Mouse (Mus musculus): ENCODE measurements around the gene Stk11.
A peak's percentile ranks its signal among the peaks of the same experiment; 100 is the strongest.

Stk11 gene

DNA sequence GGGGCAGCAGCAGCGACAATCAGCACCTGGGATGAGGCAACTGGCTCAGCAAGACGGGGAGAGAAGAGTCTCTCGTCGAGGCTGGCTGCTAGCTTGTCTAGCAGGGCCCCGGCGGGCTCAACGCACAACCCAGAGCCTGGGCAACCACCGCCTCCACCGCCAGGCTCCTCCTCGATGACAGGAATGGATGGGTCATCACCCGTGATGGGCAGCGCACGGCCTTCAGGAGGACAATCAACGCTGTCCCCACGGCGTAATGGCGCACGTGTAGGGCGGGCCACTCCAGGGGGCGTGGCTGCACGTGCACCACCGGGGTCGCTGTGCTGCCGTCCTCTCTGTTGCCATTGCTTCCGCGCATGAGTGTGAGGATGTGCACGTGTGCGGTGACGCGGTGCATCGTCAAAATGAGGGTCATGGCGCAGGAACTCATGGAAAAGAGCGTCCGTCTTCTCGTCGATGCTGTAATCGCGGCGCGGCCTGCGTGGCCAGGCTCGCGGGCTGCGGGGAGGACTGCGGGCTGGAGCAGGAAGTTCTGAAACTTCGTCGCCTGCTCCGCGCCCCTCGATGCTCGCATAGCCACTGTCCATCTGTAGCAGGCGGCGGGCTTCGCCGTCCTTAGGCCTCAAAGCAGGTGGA lies 15.8 kb downstream of the Stk11 start:
- DNase-seq, result peak; percentile 52

GRCm38 (mm10) chr10:80131952-80132350 lies 16.3 kb downstream of the Stk11 start:
- peak; percentile 46 for DNase-seq

DNA sequence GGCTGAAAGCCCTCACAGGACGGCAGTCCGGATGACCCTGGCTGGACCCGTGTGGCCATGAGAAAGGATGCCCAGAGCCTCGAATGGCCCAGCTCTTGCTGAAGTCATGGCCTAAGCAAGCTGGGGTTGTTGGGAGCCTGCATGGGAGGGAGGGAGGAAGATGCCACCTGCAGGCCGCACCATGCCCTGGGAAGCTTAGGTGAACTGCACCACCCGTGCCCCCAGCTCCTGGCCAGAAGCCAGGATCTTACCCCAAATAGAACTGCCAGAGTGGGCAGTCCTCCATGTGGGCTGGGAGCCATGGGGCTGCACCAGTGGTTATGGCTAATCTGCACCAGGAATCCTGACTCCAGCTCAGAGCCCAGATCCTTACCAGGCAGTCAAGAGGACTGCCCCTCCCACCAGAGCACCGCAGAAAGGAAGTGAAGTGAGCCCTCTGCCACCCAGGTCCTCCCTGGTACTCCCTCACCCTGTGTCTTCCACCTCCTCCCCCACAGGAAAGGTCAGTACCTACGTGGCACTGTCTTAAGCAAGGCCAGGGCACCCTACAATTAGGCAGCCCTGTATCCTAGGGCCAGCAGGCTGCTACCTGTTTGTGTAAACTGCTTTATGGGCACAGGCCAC lies 17.7 kb downstream of the Stk11 start:
- DNase-seq, result peak; percentile 71

DNA sequence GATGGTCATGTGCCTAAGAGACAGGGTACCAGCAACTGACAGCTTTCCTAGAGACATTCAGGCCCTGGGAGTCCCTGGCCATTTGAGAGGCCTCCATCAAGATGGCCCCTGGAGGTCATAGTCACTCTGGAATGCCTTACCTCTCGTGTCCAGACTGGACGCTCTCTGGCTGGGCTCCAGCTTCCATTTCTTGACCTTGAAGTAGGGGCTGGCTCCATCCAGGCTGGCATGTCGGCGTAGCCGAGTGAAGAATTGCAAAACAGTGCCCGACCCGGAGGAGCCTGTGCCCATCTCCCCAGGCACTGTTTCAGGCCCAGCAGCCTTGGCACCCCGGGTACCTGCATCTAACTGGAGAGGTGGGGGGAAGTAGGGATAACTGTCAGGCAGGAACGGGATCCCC lies 18.8 kb downstream of the Stk11 start:
- DNase-seq, result peak; percentile 58

GRCm38 (mm10) chr10:80135161-80135560 lies 19.6 kb downstream of the Stk11 start:
- DNase-seq, result peak; percentile 62

DNA sequence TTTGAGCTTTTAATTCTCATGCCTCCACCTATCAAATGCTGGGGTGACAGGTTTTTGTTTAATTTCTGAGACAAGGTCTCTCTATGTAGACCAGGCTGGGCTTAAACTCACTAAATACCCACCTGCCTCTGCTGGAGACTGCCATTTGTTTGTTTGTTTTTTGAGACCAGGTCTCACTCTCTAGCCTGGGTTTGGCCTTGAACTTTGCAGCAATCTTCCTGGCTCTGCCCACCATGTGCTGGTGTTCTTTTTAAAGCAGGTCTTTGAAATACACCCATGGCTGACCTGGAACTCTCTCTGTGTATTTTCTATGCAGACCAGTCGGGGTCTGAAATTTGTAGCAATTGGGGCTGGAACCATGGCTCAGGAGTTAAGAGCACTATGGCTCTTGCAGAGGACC lies 20.0 kb downstream of the Stk11 start:
- DNase-seq, result no peak

- DNase-seq, result peak; percentile 52
These were observed 20.8 kb downstream of the Stk11 start for GRCm38 (mm10) chr10:80136179-80136951.

DNA sequence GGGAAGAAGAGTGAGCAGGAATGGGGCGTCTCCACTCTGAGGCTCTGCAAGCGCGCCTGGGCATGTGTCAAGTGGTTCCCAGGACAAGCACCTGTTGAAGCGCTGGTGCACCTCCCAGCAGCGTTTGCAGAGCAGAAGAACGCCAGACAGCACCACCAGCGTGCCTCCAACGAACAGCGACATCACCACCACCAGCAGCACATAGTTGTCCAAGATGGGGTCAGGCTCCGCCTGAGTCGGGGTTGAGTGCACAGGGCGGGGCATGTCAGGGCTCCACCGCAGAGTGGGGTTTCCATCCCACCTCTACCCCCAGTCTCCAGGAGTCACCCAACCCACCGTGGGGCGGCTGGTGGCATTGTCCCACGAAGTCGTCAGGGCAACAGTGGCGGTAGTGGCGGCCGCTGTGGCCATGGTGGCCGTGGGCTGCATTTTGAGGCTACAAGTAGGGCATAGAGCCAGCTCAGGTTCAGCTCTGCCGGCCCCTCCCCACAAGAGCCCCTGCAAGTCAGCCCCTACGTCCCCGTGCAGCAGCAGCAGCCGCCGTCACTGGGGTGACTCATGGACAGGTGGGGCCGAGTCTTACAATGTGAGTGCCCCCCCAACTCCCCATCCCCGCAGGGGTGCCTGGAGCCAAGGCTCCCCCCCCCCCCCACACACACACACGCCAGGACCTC lies 21.5 kb downstream of the Stk11 start:
- peak; percentile 79 for DNase-seq

- DNase-seq, result peak; percentile 79
These were observed 22.3 kb downstream of the Stk11 start for GRCm38 (mm10) chr10:80137626-80138552.

GRCm38 (mm10) chr10:80138553-80139438 lies 23.2 kb downstream of the Stk11 start, which contains the start of gene Atp5d:
TSS of gene Atp5d (plus strand) at chr10:80138632.
- DNase-seq, result peak; percentile 89

DNA sequence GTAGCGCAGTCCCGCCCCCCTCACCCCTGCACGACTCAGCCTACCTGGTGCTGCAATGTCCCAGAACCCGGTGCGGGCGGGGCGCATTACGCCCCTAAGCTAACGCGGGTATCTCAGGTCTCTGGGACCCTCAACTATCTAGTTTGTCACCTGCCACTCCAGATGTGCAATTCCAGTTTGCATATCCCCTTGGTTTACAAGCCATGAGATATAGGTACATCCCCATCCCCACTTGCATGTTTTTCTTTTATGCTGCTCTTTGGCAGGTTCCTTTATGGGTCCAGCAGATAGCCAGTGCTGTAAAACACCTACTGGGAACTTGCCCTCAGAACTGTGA lies 23.8 kb downstream of the Stk11 start:
- DNase-seq, result no peak

- DNase-seq, result peak; percentile 62
These were observed 24.5 kb downstream of the Stk11 start for GRCm38 (mm10) chr10:80139975-80140665.

GRCm38 (mm10) chr10:80140666-80141035 lies 25.0 kb downstream of the Stk11 start, which contains the start of gene Cbarp:
TSS of gene Cbarp (minus strand) at chr10:80140835.
- no peak for DNase-seq

- peak; percentile 99 for DNase-seq
These were observed 25.6 kb downstream of the Stk11 start for GRCm38 (mm10) chr10:80141243-80141642.

DNA sequence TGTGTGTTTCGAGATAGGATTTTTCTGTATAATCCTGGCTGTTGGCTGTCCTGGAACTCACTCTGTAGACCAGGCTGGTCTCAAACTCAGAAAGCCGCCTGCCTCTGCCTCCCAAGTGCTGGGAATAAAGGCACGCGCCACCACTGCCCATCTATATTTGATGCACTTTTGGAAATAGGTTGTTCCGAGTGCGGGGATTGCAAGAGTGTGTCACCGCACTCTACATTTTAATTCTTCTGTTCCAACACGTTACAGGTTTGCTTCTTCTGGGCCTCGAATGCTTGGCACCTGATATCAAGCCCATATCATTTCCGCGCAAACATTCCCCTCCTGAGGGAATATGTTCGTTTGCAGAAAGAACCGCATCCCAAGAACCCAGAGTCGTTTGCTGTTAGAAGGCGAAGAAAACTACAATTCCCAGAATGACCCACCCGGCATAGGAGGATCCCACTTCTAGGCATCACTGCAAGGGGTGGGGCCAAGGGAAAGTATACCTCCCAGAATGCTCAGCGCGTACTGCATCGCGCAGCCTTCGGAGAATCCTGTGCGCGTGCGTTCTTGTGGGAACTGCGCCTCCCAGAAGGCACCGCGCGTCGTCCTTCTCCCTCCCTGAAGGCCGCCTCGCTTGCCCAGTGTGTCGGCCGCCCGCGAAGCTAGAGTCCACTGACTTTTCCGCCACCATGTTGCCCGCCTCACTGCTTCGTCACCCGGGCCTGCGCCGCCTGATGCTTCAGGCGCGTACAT lies 26.4 kb downstream of the Stk11 start:
- DNase-seq, result peak; percentile 98

DNA sequence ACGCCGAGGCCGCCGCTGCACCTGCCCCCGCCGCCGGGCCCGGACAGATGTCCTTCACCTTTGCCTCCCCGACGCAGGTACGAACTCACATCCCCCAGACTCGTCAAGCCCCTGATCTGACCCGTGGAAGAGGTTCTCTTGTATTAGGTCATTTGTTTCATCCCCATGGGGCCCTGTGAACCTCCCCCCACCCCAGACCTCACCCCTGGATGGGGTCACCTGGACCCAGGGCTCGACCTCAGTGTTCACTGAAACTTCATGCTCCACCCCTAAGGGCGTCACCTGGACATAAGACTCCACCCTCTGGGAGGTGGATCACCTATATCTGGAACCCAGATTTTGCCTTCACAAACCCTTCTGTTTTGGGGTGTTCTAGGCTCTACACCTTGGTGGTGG lies 26.9 kb downstream of the Stk11 start:
- no peak for DNase-seq

DNA sequence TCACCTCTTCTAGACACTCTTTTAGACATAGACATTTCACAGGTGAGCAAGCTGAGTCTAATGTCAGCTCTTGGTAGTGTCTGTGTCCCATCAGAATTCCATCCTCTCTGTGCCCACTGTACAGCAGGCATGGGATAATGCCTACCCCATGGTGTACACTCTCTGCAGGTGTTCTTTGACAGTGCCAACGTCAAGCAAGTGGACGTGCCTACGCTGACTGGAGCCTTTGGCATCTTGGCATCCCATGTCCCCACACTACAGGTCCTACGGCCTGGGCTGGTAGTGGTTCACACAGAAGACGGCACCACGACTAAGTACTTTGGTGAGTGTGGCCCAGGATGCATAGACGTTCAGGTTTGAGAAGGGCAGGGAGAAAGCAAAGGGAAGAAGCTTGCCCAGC lies 28.1 kb downstream of the Stk11 start:
- DNase-seq, result peak; percentile 70

- DNase-seq, result peak; percentile 65
These were observed 28.6 kb downstream of the Stk11 start for GRCm38 (mm10) chr10:80144159-80144558.

GRCm38 (mm10) chr10:80144864-80145838 lies 29.5 kb downstream of the Stk11 start:
- peak; percentile 85 for DNase-seq
